Mouse (Mus musculus) olfactory bulb, adult 2 months (tissue): ENCODE data around the gene Calu.

Experiments
- CTCF ChIP-seq: fragments of 200-500 bp; IDR thresholded peaks from 2 replicates; pipeline ENCODE4 v1.5.1; 2012; ENCODE audit warnings: low read depth, mild to moderate bottlenecking, low read length, moderate library complexity; ENCODE audit not compliant: insufficient read depth
- POLR2A ChIP-seq: fragments of 200-500 bp; IDR thresholded peaks from 2 replicates; pipeline ENCODE4 v1.6.1; 2012; ENCODE audit warnings: mild to moderate bottlenecking, low read depth, low read length, moderate library complexity; ENCODE audit not compliant: insufficient read depth

DNA sequence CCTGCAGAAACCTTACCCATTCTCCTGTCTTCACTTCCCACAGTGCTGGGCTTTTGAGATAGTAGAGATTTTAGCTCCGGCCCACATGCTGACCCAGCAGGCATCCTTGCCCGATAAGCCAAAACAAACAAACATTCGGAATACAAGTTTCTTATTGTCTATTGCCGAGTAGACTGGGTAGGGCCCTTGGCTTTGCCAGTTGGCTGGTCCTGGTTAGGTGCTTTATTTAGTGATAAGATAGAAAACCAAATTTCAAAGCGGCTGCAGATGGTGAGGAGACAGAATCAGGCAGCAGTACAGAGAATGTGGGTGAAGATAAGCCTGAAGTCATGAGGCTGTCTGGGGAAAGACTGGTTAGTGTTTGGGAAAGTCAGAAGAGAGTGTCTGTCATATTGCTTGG lies 4.9 kb downstream of the Calu start:
- TF ChIP-seq CTCF (no peak), POLR2A (no peak)
